Mouse (Mus musculus): ENCODE results near the gene Kcnmb4.
A peak's percentile ranks its signal among the peaks of the same experiment; 100 is the strongest.

The Kcnmb4 gene

DNA sequence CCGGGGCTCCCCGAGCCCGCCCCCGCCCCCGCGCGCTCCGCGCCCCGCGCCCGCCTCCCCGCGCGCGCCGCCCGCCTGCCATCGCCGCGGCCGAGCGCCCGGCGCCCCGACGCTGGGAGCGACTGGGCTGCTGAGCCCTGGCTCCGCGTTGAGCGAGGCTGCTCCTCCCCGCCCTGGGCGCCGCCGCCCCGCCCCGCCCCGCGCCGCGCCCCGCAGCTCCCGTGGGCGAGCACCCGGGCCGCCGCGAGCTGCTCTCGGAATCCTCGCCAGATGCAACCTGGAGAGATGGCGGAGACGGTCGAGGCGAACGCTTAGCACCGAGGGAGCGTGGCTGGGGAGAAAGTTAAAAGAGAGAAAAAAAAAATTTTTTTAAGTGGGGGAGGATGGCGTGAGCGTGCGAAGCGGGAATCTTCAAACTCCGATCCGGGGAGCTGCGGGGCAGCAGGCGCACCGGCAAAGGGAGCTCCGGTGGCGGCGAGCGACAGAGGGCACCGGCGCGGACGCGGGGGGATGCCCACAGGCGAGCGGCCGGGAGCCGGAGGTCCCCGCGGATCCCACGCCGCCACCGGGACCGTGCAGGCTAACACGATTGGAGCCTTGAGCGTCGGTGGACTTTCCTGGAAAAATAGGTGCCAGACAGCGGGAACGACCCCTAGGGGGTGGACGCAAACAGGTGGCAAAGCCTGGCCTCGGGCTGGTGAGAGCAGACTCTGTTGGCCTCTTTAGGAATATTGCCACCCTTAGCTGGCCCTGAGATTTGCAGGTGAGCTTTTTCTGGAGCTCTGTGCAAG lies at the start of gene Kcnmb4:
Kcnmb4 (minus strand) TSS at position 120 of the 791 bp plus-strand sequence.
- DNase-seq (ENCODE audit: low spot score in 2 of 2): peak; percentile 57 to 62

DNA sequence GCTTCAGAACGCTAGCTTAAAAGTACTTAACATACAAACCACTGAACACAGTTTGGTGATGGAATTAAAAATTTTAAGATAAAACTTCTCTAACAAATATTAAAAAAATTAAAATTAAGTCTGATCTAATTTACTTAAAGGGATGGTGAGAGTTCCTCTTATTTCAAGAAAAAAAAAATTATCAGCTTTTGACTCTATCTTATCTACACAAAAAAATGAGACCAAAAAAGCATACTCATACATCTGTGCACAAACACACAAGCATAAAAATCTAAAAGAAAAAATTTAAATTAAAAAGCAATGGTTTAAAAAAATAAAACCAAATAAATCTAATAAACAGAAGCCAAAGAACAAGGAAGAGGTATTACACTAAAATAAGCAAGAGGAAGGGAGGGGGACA lies 45.9 kb upstream of the Kcnmb4 start:
- no peak for DNase-seq (ENCODE audit: low spot score in 2 of 2)

DNA sequence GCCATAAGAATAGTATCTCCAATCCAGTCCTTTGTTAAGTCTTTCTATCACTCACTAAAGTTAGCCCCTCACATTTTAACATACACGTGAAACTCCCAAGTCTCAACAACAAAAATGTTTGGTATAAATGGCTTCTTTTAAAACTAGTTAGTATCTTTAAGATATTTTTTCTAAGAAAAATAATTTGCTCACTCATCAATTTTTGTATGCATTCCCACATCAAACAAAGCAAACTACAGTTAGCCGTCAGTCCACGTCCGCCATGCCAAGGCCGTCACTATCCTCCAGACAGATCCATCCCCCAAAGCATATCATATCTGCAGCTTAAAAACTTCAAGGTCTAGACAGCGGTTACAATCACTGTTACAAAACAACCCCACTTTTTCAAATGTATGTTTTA lies 41.9 kb upstream of the Kcnmb4 start:
- no peak for DNase-seq (ENCODE audit: low spot score in 2 of 2)

DNA sequence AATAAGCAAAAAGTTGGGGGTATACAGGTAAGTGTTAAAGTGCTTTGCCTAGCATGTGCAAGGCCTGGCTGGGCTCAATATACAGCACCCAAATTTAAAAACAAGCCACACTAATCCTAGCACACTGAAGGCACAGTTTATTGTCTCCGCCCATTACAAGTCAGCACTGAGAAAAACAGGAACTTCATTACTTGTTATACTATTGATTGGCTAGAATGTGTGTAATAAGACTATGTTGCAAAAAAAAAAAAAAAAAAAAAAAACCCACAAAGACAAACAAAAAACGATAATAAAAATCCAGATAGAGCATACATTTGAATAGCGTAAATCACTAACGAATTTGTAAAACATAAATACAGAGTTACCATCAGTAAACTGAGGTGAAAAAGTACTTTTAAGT lies 41.5 kb upstream of the Kcnmb4 start:
- DNase-seq (ENCODE audit: low spot score in 2 of 2): no peak

DNA sequence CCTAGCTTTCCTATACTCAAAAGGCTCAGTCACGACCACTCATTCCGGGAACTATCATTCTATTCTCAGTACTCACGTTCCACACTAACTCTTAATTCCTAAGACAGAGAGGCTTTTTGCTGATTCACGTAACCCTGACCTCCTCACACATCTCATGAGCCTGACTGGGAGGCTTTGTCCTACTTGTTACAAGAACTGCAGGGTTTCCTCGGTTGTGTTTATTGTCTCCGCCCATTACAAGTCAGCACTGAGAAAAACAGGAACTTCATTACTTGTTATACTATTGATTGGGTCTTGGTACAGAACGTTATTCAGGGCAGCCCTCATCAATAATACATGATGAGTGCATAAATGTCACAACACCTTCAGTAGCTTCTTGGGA lies 39.6 kb upstream of the Kcnmb4 start:
- no peak for DNase-seq (ENCODE audit: low spot score in 2 of 2)

DNA sequence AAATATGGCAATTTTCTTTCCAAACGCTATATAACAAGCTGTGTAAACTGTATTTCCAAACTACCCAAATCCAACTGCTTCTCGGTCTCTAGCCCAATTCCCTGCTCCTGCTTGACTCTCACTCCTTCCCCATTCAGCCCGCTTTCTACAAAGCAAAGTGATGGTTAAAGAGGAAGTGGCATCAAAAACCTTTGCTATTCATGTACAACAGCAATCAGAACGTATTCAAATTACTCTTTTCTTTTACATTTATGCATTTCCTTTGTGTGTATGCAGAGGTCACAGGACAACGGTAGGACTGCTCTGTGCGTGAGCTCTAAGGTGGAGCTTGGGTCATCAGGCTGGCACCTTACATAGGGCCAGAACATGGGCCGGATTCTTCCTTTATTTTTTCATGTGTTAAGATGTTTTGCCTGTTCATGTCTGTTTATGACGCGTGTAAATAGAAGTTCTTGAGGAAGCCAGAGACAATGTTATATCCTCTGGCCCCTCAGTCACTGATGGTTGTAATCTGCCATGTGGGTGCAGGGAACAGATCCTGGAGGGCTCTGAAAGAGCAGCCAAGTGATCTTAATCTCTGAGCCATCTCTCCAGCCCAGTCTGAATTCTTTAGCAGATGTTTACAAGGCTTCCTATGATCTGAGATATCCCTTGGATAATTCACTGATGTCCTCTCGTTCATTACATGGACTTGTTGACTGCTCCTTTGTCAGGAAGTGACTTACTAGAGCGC lies 39.0 kb upstream of the Kcnmb4 start:
- DNase-seq (ENCODE audit: low spot score in 2 of 2): no peak

DNA sequence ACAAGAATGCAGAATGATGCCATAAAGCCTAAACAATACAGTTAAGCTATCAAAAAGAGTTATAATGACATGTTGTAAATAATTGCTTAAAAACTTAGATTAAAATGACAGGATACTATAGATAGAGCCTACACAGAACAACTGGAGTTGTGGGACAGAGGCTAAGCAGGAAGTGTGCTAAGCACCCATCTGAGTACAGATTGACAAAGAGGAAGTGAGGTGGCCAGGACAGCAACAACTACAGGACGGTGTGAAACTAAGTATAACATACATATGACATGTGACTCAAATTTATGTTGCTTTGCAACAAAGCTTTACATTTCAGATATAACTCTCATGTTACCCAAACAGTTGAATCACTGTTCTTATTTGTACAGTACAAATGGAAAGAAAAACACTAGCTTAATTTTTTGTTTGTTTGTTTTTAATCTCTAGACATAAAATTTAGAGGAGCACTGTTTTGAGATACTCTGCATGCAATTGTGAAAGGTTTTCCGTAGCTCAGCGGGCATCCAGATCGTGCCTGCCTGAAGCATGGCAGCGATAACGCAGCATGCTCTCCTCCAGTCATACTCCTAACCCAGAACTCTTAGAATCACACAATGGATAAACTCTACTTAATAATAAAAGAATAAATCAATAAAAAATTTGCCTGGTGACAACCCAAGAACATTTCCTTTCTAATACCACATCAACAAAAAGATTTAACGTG lies 31.8 kb upstream of the Kcnmb4 start:
- no peak for DNase-seq (ENCODE audit: low spot score in 2 of 2)

DNA sequence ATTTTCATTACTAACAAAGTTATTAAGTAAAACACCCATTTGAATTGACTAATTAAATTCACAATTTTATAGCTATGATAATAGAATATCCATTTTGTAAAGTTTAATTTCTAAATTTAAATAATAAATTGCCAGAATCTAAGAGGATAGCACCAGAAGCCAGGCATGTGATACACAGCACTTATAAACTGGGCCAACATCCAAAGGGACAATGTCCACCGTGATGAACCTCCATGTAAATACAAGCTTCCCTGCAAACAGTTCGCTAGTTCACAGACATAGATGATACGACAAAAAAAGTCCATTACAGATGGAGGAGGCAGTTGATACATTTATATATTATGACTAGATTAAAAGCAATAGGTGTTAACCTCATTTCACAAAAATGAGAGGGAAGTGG lies 19.1 kb upstream of the Kcnmb4 start:
- no peak for DNase-seq (ENCODE audit: low spot score in 2 of 2)

DNA sequence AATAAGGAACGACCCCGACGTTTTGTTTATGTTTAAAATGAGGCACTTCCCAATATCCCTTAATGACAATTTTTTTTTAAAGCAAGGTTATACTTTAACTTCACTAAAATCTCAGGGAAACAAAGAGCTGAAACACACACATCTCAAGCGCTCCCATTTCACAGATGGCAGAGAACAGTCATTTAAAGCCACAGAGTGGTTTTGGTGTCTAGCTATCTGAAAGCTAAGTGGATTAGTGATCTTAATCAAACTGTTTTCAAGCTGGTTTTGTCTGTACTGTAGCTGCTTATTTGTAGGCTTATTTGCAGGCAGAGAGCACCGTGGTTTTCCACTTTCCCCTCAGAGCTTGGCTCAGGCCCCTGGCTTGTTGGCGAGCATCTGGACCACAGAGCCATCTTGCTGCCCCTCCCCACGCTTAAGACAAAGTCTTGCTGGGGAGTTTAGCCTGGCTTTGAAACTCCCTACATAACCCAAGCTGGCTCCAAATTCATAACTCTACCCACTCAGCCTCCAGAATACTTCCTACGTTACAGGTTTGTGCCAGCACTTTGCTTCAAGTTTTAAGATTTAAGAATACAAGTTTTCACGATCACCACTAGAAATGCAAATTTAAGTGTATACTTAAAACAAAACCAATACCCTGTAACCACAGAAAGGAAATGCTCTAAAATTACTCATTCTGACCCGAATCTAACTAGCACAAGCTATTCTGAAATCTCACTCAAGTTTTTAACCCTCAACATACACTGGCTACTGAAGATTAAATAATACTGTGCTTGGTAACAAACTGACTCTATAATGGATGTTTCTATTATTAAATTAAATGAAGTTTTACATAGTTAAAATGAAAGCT lies 13.4 kb upstream of the Kcnmb4 start:
- peak; percentile 38 to 44 for DNase-seq (ENCODE audit: low spot score in 2 of 2)

DNA sequence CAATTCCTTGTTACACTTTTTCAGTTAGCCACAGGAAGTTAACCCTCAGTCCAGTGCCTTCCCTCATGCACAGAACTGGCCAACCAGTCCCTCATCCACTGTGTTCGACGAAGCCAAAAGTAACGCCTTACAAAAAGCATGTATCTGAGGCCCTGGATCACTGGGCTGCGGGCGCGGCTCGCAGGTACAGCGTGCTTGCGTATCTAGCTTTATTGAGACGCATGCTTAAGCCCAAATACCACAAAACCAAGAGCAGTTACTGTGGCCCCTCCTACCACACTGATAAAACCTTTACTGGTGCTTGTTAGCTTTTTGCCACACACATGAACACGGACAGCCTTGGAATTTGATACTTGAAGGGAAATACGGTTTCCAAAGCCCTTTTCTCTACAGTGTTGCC lies 8.2 kb upstream of the Kcnmb4 start:
- DNase-seq (ENCODE audit: low spot score in 2 of 2): no peak

DNA sequence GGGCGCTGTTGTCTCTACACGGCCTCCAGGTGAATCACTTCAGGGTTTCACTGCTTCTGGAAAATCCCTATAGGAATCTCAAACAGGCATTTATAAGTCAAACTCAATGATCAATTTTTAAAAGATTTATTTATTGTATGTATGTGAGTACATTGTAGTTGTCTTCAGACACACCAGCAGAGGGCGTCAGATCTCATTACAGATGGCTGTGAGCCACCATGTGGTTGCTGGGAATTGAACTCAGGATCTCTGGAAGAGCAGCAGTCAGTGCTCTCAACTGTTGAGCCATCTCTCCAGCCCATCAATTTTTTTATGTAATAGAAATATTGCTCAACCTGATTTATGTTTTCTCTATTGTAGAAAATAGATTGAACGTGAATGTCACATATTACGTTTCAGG lies 7.3 kb upstream of the Kcnmb4 start:
- DNase-seq (ENCODE audit: low spot score in 2 of 2): no peak

DNA sequence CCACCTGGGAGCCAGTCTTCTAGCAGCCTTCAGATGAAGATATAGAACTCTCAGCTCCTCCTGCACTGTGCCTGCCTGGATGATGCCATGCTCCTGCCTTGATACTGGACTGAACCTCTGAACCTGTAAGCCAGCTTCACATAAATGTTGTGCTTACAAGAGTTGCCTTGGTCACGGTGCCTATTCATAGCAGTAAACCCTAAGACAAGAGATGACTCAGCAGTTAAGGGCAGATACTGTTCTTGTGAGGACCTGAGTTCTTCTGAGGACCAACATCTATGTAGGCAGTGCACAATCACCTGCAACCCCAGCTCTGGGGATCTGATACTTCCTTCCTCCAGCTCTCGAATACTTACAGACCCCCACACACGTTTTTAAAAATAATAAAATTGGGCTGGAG lies 2.9 kb upstream of the Kcnmb4 start:
- DNase-seq (ENCODE audit: low spot score in 2 of 2): no peak

DNA sequence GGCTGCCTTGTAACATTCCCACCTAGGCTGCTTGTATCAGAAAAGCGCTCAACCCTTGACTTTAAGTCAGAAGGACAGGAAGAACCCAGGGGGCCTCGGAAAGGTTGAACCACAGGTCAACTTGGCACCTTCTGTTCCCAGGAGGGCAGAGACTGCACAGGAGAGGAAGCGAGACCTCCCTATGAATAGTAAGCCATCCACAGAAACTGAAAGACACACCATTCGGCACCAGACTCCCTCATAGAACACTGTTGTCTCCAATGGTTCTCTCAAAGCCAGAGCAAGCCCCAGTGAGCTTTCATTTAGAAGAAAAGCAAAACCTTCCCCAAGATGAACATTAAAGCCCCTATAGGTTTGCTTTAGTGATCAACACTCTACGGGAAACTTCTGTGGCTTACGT lies 2.0 kb upstream of the Kcnmb4 start:
- no peak for DNase-seq (ENCODE audit: low spot score in 2 of 2)

DNA sequence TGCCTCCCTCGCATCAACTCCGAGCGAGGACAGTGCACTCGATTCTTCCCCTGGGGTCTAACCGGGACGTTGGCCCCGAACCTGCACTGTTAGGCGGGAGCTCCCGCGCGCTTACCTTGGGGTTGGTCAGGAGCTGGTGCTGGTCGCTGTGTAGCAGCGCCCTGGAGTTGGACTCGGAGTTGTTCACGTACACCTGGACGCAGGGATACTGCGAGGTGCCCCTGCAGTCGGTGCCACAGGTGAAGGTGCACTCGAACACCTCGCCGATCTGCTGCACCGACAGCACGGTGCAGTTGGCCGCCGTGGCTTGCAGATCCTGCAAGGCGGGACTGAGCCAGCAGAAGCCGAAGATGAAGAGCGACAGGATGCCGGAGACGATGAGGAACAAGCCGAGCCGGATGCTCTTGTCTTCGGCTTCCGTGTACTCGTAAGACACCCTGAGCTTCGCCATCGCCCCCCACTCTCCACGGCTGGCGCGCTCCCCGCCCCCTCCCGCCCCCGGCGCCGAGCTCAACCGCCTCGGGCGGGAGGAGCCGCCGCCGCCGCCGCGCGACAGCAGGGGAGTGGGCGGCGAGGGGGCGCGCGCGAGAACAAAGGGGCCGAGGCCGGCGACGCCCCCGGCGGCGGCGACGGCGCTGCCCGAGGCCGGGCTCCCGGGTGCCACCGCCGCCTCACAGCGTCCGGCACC lies 463 bp downstream of the Kcnmb4 start:
- peak; percentile 52 to 62 for DNase-seq (ENCODE audit: low spot score in 2 of 2)

DNA sequence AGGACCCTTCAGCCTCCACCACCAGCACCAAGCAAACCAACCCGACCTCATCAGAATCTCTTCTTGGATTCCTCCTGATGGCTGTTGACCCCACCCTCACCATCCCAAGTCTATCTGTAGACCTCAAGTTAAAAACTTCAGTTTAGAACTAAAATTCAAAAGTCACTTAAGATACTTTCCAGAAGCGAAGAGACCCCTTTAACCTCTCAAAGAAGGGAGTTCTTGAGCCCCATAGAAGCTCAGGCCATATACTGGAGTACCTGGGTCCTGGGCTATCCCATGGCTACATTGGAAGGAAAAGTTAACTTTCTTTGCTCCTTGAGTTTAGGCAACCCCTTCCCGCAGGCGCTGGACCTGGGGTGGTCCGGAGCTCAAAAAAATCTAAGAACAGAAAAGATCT lies 1.1 kb downstream of the Kcnmb4 start:
- no peak for DNase-seq (ENCODE audit: low spot score in 2 of 2)

DNA sequence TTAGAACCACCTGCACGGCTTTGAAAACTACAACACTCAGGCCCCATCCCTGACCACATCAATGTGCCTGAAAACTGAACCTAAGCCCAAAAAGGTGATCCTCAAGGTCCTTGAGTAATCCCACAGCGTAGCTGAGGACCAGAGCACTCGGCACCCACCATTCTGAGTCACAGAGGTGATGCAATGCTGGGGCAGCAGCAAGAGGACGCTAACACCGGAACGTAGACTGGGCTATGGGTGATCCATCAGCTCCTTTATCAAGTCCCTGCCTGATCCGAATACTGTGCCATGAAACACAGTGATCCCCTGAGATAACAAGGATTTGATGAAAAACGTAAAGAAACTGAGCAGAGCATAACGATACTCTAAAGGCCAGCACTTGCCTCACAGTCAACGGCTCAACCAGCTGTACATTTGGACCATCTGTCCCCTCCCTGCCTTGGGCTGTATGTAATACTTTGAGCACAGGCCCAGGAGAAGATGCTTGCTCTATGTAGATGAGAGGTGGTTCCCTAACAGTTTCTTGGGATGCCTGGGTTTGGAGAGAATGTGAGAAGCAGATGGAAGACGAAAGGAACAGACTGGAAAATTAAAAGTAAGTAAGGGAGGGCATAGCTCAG lies 3.3 kb downstream of the Kcnmb4 start:
- no peak for DNase-seq (ENCODE audit: low spot score in 2 of 2)

DNA sequence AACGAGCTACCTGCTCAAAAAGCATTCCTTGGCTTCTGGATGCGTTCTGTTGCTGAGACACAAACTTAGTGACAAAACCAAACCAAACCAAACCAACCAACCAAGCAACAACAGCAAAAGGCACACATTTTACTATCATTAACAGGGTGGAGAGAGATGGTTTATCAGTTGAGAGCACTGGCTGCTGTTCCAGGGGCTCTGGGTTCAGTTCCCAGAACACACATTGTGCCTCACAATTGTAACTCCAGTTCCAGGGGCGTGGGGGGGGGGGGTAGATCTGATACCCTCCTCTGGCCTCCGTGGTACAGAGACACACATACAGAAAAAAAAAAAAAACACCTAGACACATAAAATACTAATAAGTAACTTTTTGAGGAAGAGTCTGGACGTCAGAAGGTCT lies 5.6 kb downstream of the Kcnmb4 start:
- DNase-seq (ENCODE audit: low spot score in 2 of 2): no peak

DNA sequence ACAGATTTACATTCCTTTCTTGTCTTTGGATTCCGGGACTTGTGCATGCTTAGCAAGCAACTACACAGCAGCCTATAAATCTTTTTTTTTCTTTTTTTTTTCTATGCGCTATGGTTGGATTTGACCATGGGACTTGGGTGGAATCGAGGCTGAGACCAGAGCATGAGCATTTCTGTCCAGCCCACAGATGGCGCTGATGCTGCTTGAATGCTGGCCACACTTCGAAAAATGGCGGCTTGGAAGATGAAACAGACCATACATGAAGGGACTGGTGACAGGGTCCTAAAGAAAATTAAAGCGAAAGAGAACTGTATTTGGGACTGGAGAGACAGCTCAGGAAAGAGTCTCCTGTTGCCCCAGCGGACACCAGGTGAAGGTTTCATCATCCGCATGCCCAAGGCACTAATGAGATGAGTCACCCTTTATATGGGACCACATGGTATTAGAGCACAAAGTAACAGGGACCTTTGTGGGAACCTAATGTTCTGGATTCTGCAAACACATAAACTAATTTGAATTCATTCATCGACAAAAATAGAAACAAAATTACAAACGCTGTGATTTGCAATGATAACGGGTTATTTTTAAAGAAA lies 9.8 kb downstream of the Kcnmb4 start:
- DNase-seq (ENCODE audit: low spot score in 2 of 2): no peak

DNA sequence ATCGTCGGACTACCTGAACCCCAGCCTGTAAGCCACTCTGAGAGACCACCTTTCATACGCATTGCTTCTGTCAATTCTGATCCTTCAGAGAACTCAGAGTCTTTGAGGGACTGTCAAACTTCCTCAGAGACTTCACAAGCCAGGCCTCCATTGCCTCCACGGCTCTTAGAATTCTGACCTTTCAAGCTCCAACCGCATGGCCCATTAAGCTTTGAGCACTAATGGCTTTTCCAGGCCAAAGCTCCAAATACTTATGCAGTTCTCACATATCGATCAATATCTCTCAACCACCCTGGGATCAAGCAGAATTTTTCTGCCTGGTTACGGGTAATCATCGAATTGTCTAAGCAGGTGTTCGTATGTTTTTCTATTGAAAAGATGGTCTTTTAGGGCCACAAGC lies 12.2 kb downstream of the Kcnmb4 start:
- DNase-seq (ENCODE audit: low spot score in 2 of 2): no peak

DNA sequence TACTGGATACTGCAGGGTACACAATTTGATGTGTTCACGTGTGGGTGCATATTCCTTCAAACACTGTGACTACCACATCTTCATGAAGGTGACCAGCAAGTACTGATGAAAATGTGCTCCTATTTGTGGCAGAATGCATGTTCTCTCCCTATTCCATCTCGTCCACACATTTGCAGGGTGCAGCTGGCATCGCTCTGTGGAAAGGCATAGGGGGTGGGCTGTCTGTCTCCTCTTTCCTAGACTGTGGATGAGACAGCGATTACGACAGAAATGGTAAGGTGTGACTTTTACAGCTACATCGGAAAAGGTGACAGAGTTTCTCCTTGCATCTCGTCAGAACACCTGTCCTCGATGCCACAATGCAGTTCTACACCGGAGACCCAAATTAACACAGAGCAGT lies 14.9 kb downstream of the Kcnmb4 start:
- DNase-seq (ENCODE audit: low spot score in 2 of 2): peak in 1 of 2 experiments; percentile 47
